Mouse (Mus musculus): ENCODE results near the gene Cxcl17. TPM values are rescaled to one million over a fixed set of nuclear protein-coding genes. Genes with fewer than 3 reads are reported as not detected.

Gene Cxcl17
- total and polyA plus RNA-seq, 3 experiments: not detected

GRCm38 (mm10) chr7:25435546-25435851 lies 22.8 kb upstream of the Cxcl17 start (continued):
- TF ChIP-seq ELF1 (IDR thresholded peaks at IDR 0.05; ENCODE audit: low read depth, low read length) (peak; percentile 76), NRF1 (IDR thresholded peaks at IDR 0.05; ENCODE audit: low read depth, low read length) (no peak), MAFK (IDR thresholded peaks at IDR 0.05; ENCODE audit: insufficient replicate concordance, low read length) (0 out of 2 replicates have a peak, but pooled peaks have one; percentile 50), MAX (IDR thresholded peaks at IDR 0.05; ENCODE audit: low read length) (no peak), RAD21 (IDR thresholded peaks at IDR 0.05; ENCODE audit: low read depth, low read length) (no peak), NELFE (IDR thresholded peaks at IDR 0.05; ENCODE audit: low read depth, low read length) (no peak; the same call in 1 of the 2 replicates)

DNA sequence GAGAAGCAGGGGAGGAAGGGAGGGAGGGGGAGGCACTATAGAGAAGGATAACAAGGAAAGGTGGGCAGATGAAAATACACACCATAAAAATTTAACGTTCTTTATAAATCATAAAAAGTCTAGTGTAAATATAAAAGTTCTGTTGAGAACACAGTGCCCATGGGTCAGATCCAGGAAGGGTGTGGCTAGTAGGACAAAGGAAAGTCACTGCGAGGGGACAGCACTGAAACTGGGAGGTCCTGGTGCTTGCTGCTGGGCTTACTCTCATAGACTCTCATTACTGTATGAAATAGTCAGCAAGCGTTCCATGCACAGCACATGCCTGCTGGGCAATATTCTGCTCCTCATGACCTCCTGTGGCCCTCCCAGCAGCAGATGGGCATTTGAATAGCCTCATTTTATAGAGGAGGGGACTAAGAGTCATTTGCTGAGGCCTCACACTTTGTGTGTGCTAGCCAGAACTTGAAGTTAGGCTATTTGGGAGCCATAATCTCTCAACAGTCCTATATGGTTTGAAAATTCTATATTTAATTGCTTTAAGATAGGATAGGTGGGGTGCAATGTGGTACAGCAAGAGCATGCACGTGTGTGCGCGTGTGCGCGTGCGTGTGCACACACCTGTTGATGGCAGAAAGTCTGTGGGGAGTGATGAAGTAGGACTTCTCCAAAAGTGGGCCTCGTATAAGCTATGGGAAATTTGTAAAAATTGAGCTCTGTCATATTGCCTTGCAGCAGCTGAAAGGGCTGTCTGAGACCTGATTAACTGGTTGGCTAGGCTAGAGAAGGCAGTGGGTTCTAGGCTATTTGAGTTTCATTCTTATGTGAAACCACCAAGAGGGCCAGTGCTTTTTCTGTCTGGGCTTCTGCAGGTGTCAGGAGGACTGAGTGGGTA lies 22.2 kb upstream of the Cxcl17 start:
- no peak for TF ChIP-seq IRF4 (IDR thresholded peaks at IDR 0.05; ENCODE audit: low read depth, low read length)
- 0 out of 2 replicates have a peak, but pooled peaks have one; percentile 11 for TF ChIP-seq TCF12 (IDR thresholded peaks at IDR 0.05; ENCODE audit: low read depth, low read length)
- TF ChIP-seq NRF1 (IDR thresholded peaks at IDR 0.05; ENCODE audit: low read depth, low read length): peak; percentile 73
- no peak for TF ChIP-seq ZNF384 (IDR thresholded peaks at IDR 0.05; ENCODE audit: low read depth, low read length)
- peak; percentile 55 for TF ChIP-seq MAX (IDR thresholded peaks at IDR 0.05; ENCODE audit: low read length)
- TF ChIP-seq SIN3A (IDR thresholded peaks at IDR 0.05; ENCODE audit: low read length): peak; percentile 15; the same call in 1 of the 2 replicates
- TF ChIP-seq EP300 (IDR thresholded peaks at IDR 0.05; ENCODE audit: low read length): peak; percentile 41
- TF ChIP-seq KAT2A (IDR thresholded peaks at IDR 0.05; ENCODE audit: insufficient replicate concordance, low read length): no peak
- no peak for TF ChIP-seq ZMIZ1 (IDR thresholded peaks at IDR 0.05; ENCODE audit: low read depth, low read length)
- TF ChIP-seq ELF1 (IDR thresholded peaks at IDR 0.05; ENCODE audit: low read depth, low read length): no peak
- TF ChIP-seq USF1 (IDR thresholded peaks at IDR 0.05; ENCODE audit: low read depth, low read length): no peak
- TF ChIP-seq POLR2A (IDR thresholded peaks at IDR 0.05; ENCODE audit: low read depth, low read length): peak; percentile 74
- TF ChIP-seq NELFE (IDR thresholded peaks at IDR 0.05; ENCODE audit: low read depth, low read length): peak; percentile 45; the same call in 1 of the 2 replicates
- no peak; the same call in 1 of the 2 replicates for TF ChIP-seq MXI1 (IDR thresholded peaks at IDR 0.05; ENCODE audit: low read depth, low read length)
- no peak for TF ChIP-seq CHD1 (IDR thresholded peaks at IDR 0.05; ENCODE audit: low read depth, low read length)
- no peak for TF ChIP-seq PAX5 (IDR thresholded peaks at IDR 0.05; ENCODE audit: low read length)
- no peak for TF ChIP-seq RCOR1 (conservative IDR thresholded peaks at IDR 0.05; ENCODE audit: low read depth, low read length)
- TF ChIP-seq ZKSCAN1 (IDR thresholded peaks at IDR 0.05; ENCODE audit: borderline replicate concordance, low read depth, low read length): no peak
- no peak for TF ChIP-seq GABPA (IDR thresholded peaks at IDR 0.05; ENCODE audit: insufficient replicate concordance, low read depth, low read length)
- peak; percentile 96 for TF ChIP-seq BHLHE40 (IDR thresholded peaks at IDR 0.05; ENCODE audit: low read depth, low read length)
- TF ChIP-seq MYC (IDR thresholded peaks at IDR 0.05; ENCODE audit: low read depth, low read length): peak; percentile 54; the same call in 1 of the 2 replicates
- no peak for TF ChIP-seq JUND (conservative IDR thresholded peaks at IDR 0.05; ENCODE audit: low read depth, low read length)
- no peaks in the 10 kb centered on the region for H3K27me3 ChIP-seq (replicated peaks)
- in situ Hi-C loops (cut with MboI; ENCODE audit: low pct_ligation_motif_present, low pct_unique_long_range_greater_than_20kb, low sequenced_read_pairs): loop anchor here (5.0 kb wide), 2 partner anchors 42 to 162 kb away; partner anchors contain the start of gene Ceacam1
- no peak for DNase-seq (ENCODE audit: extremely low read depth)
- peaks cover 32 to 80% of the 10 kb centered on the region in 2 experiments for H3K4me1 ChIP-seq (ENCODE audit: control insufficient read depth in 1 of 2, insufficient read depth in 2 of 2)
- H3K27ac ChIP-seq (ENCODE audit: insufficient read depth, low read depth): peak overlapping the region; percentile 87
- dilution Hi-C loops (cut with MboI; ENCODE audit: extremely low pct_ligation_motif_present, extremely low pct_unique_long_range_greater_than_20kb, low sequenced_read_pairs): no loop called here
- H3K9ac ChIP-seq (ENCODE audit: insufficient read depth, low read depth): no peak overlapping the region
- H3K9me3 ChIP-seq (replicated peaks; ENCODE audit: low read length): no peaks in the 10 kb centered on the region
- no peaks in the 10 kb centered on the region for H3K79me2 ChIP-seq (replicated peaks; ENCODE audit: control insufficient read depth, extremely low read depth, insufficient read depth, poor library complexity, severe bottlenecking)
- H3K4me2 ChIP-seq (ENCODE audit: insufficient read depth, low read depth, poor library complexity, severe bottlenecking): peak overlapping the region; percentile 62; the same call in 1 of the 2 replicates
- peak overlapping the region in 1 of 3 experiments; percentile 51 for H3K4me3 ChIP-seq (replicated peaks in 1 of 3; ENCODE audit: low read depth in 2 of 3, low read length in 2 of 3, poor library complexity in 1 of 3)
- H3K36me3 ChIP-seq (replicated peaks in 1 of 2; ENCODE audit: control insufficient read depth in 1 of 2, insufficient read depth in 1 of 2, low read length in 1 of 2): no peaks in the 10 kb centered on the region

Data from CH12.LX (cell line).